Mouse (Mus musculus): ENCODE results near the gene Fam32a. TPM values are rescaled to one million over a fixed set of nuclear protein-coding genes. Genes with fewer than 3 reads are reported as not detected.

Gene Fam32a
- total and polyA plus RNA-seq, 3 experiments: 33.1 to 43.0 (median 34.6) TPM

GRCm38 (mm10) chr8:72210710-72211109 is 8.8 kb upstream of the Fam32a start:
- H3K4me2 ChIP-seq (ENCODE audit: insufficient read depth, low read depth, poor library complexity, severe bottlenecking): no peak overlapping the region
- dilution Hi-C loops (cut with MboI; ENCODE audit: extremely low pct_ligation_motif_present, extremely low pct_unique_long_range_greater_than_20kb, low sequenced_read_pairs) (no loop called here), in situ Hi-C loops (cut with MboI; ENCODE audit: low pct_ligation_motif_present, low pct_unique_long_range_greater_than_20kb, low sequenced_read_pairs) (no loop called here)
- H3K27me3 ChIP-seq (replicated peaks): no peaks in the 10 kb centered on the region
- H3K9ac ChIP-seq (ENCODE audit: insufficient read depth, low read depth): no peak overlapping the region
- H3K9me3 ChIP-seq (replicated peaks; ENCODE audit: low read length): no peaks in the 10 kb centered on the region
- no peaks in the 10 kb centered on the region for H3K79me2 ChIP-seq (replicated peaks; ENCODE audit: control insufficient read depth, extremely low read depth, insufficient read depth, poor library complexity, severe bottlenecking)
- DNase-seq (ENCODE audit: extremely low read depth): no peak
- peaks cover 3 to 15% of the 10 kb centered on the region in 2 experiments; a peak in 2 of 4 replicates for H3K4me1 ChIP-seq (ENCODE audit: control insufficient read depth in 1 of 2, insufficient read depth in 2 of 2)
- H3K36me3 ChIP-seq (replicated peaks in 1 of 2; ENCODE audit: control insufficient read depth in 1 of 2, insufficient read depth in 1 of 2, low read length in 1 of 2): no peaks in the 10 kb centered on the region
- no peak overlapping the region for H3K4me3 ChIP-seq (replicated peaks in 1 of 3; ENCODE audit: low read depth in 2 of 3, low read length in 2 of 3, poor library complexity in 1 of 3)
- no peak overlapping the region for H3K27ac ChIP-seq (ENCODE audit: insufficient read depth, low read depth)
- TF ChIP-seq MEF2A (IDR thresholded peaks at IDR 0.05; ENCODE audit: borderline replicate concordance, low read depth, low read length) (no peak), ZKSCAN1 (IDR thresholded peaks at IDR 0.05; ENCODE audit: borderline replicate concordance, low read depth, low read length) (no peak), E2F4 (IDR thresholded peaks at IDR 0.05; ENCODE audit: insufficient replicate concordance, low read depth, low read length) (no peak), SIN3A (IDR thresholded peaks at IDR 0.05; ENCODE audit: low read length) (no peak), MAFK (IDR thresholded peaks at IDR 0.05; ENCODE audit: insufficient replicate concordance, low read length) (no peak), USF2 (conservative IDR thresholded peaks at IDR 0.05; ENCODE audit: low read depth, low read length) (no peak), POLR2A (IDR thresholded peaks at IDR 0.05; ENCODE audit: low read depth, low read length) (no peak), USF1 (IDR thresholded peaks at IDR 0.05; ENCODE audit: low read depth, low read length) (no peak), ETS1 (conservative IDR thresholded peaks at IDR 0.05; ENCODE audit: low read depth, low read length) (no peak), PAX5 (IDR thresholded peaks at IDR 0.05; ENCODE audit: low read length) (no peak), SMC3 (IDR thresholded peaks at IDR 0.05; ENCODE audit: low read depth, low read length) (no peak), RAD21 (IDR thresholded peaks at IDR 0.05; ENCODE audit: low read depth, low read length) (no peak), ZC3H11A (IDR thresholded peaks at IDR 0.05; ENCODE audit: low read depth, low read length) (no peak), UBTF (IDR thresholded peaks at IDR 0.05; ENCODE audit: low read depth, low read length) (no peak), TCF12 (IDR thresholded peaks at IDR 0.05; ENCODE audit: low read depth, low read length) (no peak)

GRCm38 (mm10) chr8:72211846-72212245 is 7.7 kb upstream of the Fam32a start:
- H3K4me2 ChIP-seq (ENCODE audit: insufficient read depth, low read depth, poor library complexity, severe bottlenecking): no peak overlapping the region
- TF ChIP-seq NELFE (IDR thresholded peaks at IDR 0.05; ENCODE audit: low read depth, low read length) (no peak), MYC (IDR thresholded peaks at IDR 0.05; ENCODE audit: low read depth, low read length) (no peak), MAZ (IDR thresholded peaks at IDR 0.05; ENCODE audit: low read depth, low read length) (no peak), IRF4 (IDR thresholded peaks at IDR 0.05; ENCODE audit: low read depth, low read length) (no peak), ELF1 (IDR thresholded peaks at IDR 0.05; ENCODE audit: low read depth, low read length) (no peak), MXI1 (IDR thresholded peaks at IDR 0.05; ENCODE audit: low read depth, low read length) (no peak)
- H3K4me3 ChIP-seq (replicated peaks in 1 of 3; ENCODE audit: low read depth in 2 of 3, low read length in 2 of 3, poor library complexity in 1 of 3): no peak overlapping the region
- no peaks in the 10 kb centered on the region for H3K9me3 ChIP-seq (replicated peaks; ENCODE audit: low read length)
- no peaks in the 10 kb centered on the region for H3K36me3 ChIP-seq (replicated peaks in 1 of 2; ENCODE audit: control insufficient read depth in 1 of 2, insufficient read depth in 1 of 2, low read length in 1 of 2)
- H3K9ac ChIP-seq (ENCODE audit: insufficient read depth, low read depth): no peak overlapping the region
- dilution Hi-C loops (cut with MboI; ENCODE audit: extremely low pct_ligation_motif_present, extremely low pct_unique_long_range_greater_than_20kb, low sequenced_read_pairs): no loop called here
- H3K79me2 ChIP-seq (replicated peaks; ENCODE audit: control insufficient read depth, extremely low read depth, insufficient read depth, poor library complexity, severe bottlenecking): no peaks in the 10 kb centered on the region
- peaks cover 6 to 25% of the 10 kb centered on the region in 2 experiments; a peak in 3 of 4 replicates for H3K4me1 ChIP-seq (ENCODE audit: control insufficient read depth in 1 of 2, insufficient read depth in 2 of 2)
- no peak for DNase-seq (ENCODE audit: extremely low read depth)
- H3K27ac ChIP-seq (ENCODE audit: insufficient read depth, low read depth): no peak overlapping the region
- in situ Hi-C loops (cut with MboI; ENCODE audit: low pct_ligation_motif_present, low pct_unique_long_range_greater_than_20kb, low sequenced_read_pairs): no loop called here
- no peaks in the 10 kb centered on the region for H3K27me3 ChIP-seq (replicated peaks)

All from CH12.LX (cell line).